Comparison of ENCODE assay signal across 23 mouse cellular contexts in genomic region chr3:107785546-107785945, GRCm38 (mm10).
"Had no signal": no experiment of that assay in that cellular context is flagged by ENCODE, and none has a peak within 500 bp of the region (broad histone marks: within the 10 kb centered on the region; RNA-seq: fewer than 3 reads in every experiment).

No protein-coding gene starts in this region.

- H3K27me3 ChIP-seq: forebrain, embryonic 15.5 days; hindbrain, embryonic 13.5 days; hindbrain, embryonic 15.5 days; kidney, embryonic 15.5 days; limb, embryonic 13.5 days; limb, embryonic 15.5 days had no signal

- H3K36me3 ChIP-seq: forebrain, embryonic 15.5 days; hindbrain, embryonic 13.5 days; hindbrain, embryonic 15.5 days; kidney, embryonic 15.5 days; limb, embryonic 13.5 days; limb, embryonic 15.5 days; liver, embryonic 12.5 days had no signal

- H3K27ac ChIP-seq: forebrain, embryonic 15.5 days; hindbrain, embryonic 13.5 days; hindbrain, embryonic 15.5 days; hindbrain, postnatal 0 days; kidney, embryonic 15.5 days; kidney, postnatal 0 days; limb, embryonic 13.5 days; limb, embryonic 15.5 days; liver, embryonic 12.5 days; liver, embryonic 14.5 days had no signal

- H3K9ac ChIP-seq: forebrain, embryonic 15.5 days; forebrain, postnatal 0 days; hindbrain, embryonic 13.5 days; hindbrain, embryonic 15.5 days; kidney, embryonic 15.5 days; limb, embryonic 13.5 days; limb, embryonic 15.5 days; liver, embryonic 12.5 days; liver, embryonic 14.5 days had no signal

- H3K9me3 ChIP-seq: forebrain, embryonic 15.5 days; hindbrain, embryonic 13.5 days; hindbrain, embryonic 15.5 days; kidney, embryonic 15.5 days; limb, embryonic 13.5 days; limb, embryonic 15.5 days; liver, embryonic 12.5 days had no signal

- H3K4me3 ChIP-seq: forebrain, embryonic 15.5 days; hindbrain, embryonic 13.5 days; hindbrain, embryonic 15.5 days; kidney, embryonic 15.5 days; limb, embryonic 13.5 days; limb, embryonic 15.5 days; liver, embryonic 12.5 days had no signal

- H3K4me2 ChIP-seq: forebrain, embryonic 15.5 days; hindbrain, embryonic 13.5 days; hindbrain, embryonic 15.5 days; kidney, embryonic 15.5 days; limb, embryonic 13.5 days; limb, embryonic 15.5 days; liver, embryonic 12.5 days had no signal

- ATAC-seq: forebrain, embryonic 15.5 days; forebrain, postnatal 0 days; hindbrain, postnatal 0 days; intestine, embryonic 16.5 days; liver, embryonic 12.5 days had no signal

- DNase-seq: forebrain, postnatal 0 days; gastrocnemius, postnatal 14 days; gastrocnemius, postnatal 36 days; heart, adult 11 months; kidney, adult 11 months; kidney, adult 2 months; kidney, adult 9 months; kidney, postnatal 14 days; kidney, postnatal 36 days; layer of hippocampus, adult 9-11 months; layer of hippocampus, postnatal 36 days; left cerebral cortex, postnatal 4 days had no signal
